Mouse (Mus musculus) bone marrow, adult 2 months (tissue): Measurements from ENCODE around the gene Jaml.

Source experiments
- CTCF ChIP-seq: fragments of 200-500 bp; IDR thresholded peaks from 2 replicates; pipeline ENCODE4 v1.5.1; 2011; ENCODE audit warnings: low read length, control low read depth; ENCODE audit not compliant: control insufficient read depth, insufficient read depth
- POLR2A ChIP-seq: fragments of 200-500 bp; IDR thresholded peaks from 2 replicates; pipeline ENCODE4 v1.6.1; 2011; ENCODE audit warnings: low read depth, mild to moderate bottlenecking, control low read depth, low read length, borderline replicate concordance; ENCODE audit not compliant: control insufficient read depth

- TF ChIP-seq CTCF (no peak), POLR2A (no peak)
Observed at GRCm38 (mm10) chr9:45066735-45067134, 12.2 kb upstream of the Jaml start.
